Comparison of ENCODE assay signal across 8 mouse cellular contexts in genomic region chr5:119972802-119973437, GRCm38 (mm10).
A peak's percentile ranks its signal among the peaks of the same experiment; 100 is the strongest.
DNase-seq lines count a peak whose midpoint lies in the region; ATAC-seq and TF ChIP-seq lines count a peak whose summit lies in the region.

No protein-coding gene starts in this region.

- H3K4me2 ChIP-seq in hindbrain, embryonic 14.5 days (replicated peaks), result peak overlapping the region; percentile 35
- H3K4me2 ChIP-seq in lung, embryonic 14.5 days, result peak overlapping the region; percentile 60

- H3K4me1 ChIP-seq in hindbrain, embryonic 14.5 days (replicated peaks; ENCODE audit: control insufficient read depth, insufficient read depth, low read length), result peaks cover 3% of the 10 kb centered on the region; the same call in 1 of the 2 replicates
- 0 out of 2 replicates have a peak, but pooled peaks cover 3% of the 10 kb centered on the region for H3K4me1 ChIP-seq in lung, embryonic 14.5 days (ENCODE audit: insufficient read depth)

- H3K27me3 ChIP-seq in hindbrain, embryonic 14.5 days (ENCODE audit: control insufficient read depth, insufficient read depth, low read length), result no peaks in the 10 kb centered on the region
- no peaks in the 10 kb centered on the region for H3K27me3 ChIP-seq in lung, embryonic 14.5 days (ENCODE audit: insufficient read depth, low read length)

- no peak overlapping the region for H3K9ac ChIP-seq in hindbrain, embryonic 14.5 days
- peak overlapping the region; percentile 23 for H3K9ac ChIP-seq in lung, embryonic 14.5 days

- no peaks in the 10 kb centered on the region for H3K9me3 ChIP-seq in hindbrain, embryonic 14.5 days (ENCODE audit: control insufficient read depth, low read length)
- H3K9me3 ChIP-seq in lung, embryonic 14.5 days (ENCODE audit: low read depth, low read length), result no peaks in the 10 kb centered on the region

- H3K36me3 ChIP-seq in hindbrain, embryonic 14.5 days (replicated peaks; ENCODE audit: control insufficient read depth, insufficient read depth), result no peaks in the 10 kb centered on the region
- no peaks in the 10 kb centered on the region for H3K36me3 ChIP-seq in lung, embryonic 14.5 days (ENCODE audit: insufficient read depth)

- 56% methylated on average over 24 of the region's 24 CpGs for WGBS in hindbrain, embryonic 14.5 days
- WGBS in lung, embryonic 14.5 days, result 13% methylated on average over 24 of the region's 24 CpGs

- peak; percentile 11 for DNase-seq in kidney, postnatal 10 days
- DNase-seq in kidney, adult 11 months, result no peak
- peak; percentile 7 for DNase-seq in embryo, embryonic 9.5 days (ENCODE audit: extremely low spot score)
- no peak for DNase-seq in hindbrain, embryonic 14.5 days (ENCODE audit: low spot score)
- peak; percentile 79 for DNase-seq in lung, embryonic 14.5 days
- peak; percentile 36 for DNase-seq in right cerebral cortex, postnatal 25 days
- no peak for DNase-seq in thymus, postnatal 4 days
- no peak for DNase-seq in thymus, postnatal 0 days (ENCODE audit: low spot score)

- peak overlapping the region; percentile 32; the same call in 1 of the 2 replicates for H3K27ac ChIP-seq in hindbrain, embryonic 14.5 days
- no peak overlapping the region for H3K27ac ChIP-seq in lung, embryonic 14.5 days (ENCODE audit: low read depth)

- ATAC-seq in hindbrain, embryonic 14.5 days (ENCODE audit: low FRiP score), result peak; percentile 66; the same call in 1 of the 2 replicates
- ATAC-seq in lung, embryonic 14.5 days (ENCODE audit: insufficient read depth), result peak; percentile 86

- peak overlapping the region; percentile 4; the same call in 1 of the 2 replicates for H3K4me3 ChIP-seq in hindbrain, embryonic 14.5 days (replicated peaks; ENCODE audit: low read length)
- H3K4me3 ChIP-seq in lung, embryonic 14.5 days (ENCODE audit: low read depth, low read length), result peak overlapping the region; percentile 27; the same call in 1 of the 2 replicates

- TF ChIP-seq CTCF in lung, embryonic 14.5 days (IDR thresholded peaks at IDR 0.05; ENCODE audit: low read depth), result no peak

Comparison
In these comparisons a context has a peak if more than half of its experiments do, and no peak if none do; other contexts are left out.
1. DNase-seq: peak in kidney, postnatal 10 days (single experiment), embryo, embryonic 9.5 days (single experiment), lung, embryonic 14.5 days (single experiment) and right cerebral cortex, postnatal 25 days (single experiment); none in kidney, adult 11 months (single experiment), hindbrain, embryonic 14.5 days (single experiment), thymus, postnatal 4 days (single experiment) and thymus, postnatal 0 days (single experiment).